8 mouse cellular contexts compared by ENCODE assay signal in genomic region chr3:145131210-145131868, GRCm38 (mm10). TPM values are rescaled to one million over a fixed set of nuclear protein-coding genes. Genes with fewer than 3 reads are reported as not detected.
DNase-seq lines count a peak whose midpoint lies in the region; ATAC-seq and TF ChIP-seq lines count a peak whose summit lies in the region.

No protein-coding gene starts in this region.

- H3K27ac ChIP-seq in left cerebral cortex, adult 2 months, result no peak overlapping the region
- H3K27ac ChIP-seq in forebrain, postnatal 0 days (ENCODE audit: low read depth, low read length), result no peak overlapping the region
- no peak overlapping the region for H3K27ac ChIP-seq in limb, embryonic 14.5 days (replicated peaks; ENCODE audit: low read depth, low read length)

- H3K4me1 ChIP-seq in forebrain, postnatal 0 days (ENCODE audit: insufficient read depth), result no peaks in the 10 kb centered on the region
- no peaks in the 10 kb centered on the region for H3K4me1 ChIP-seq in limb, embryonic 14.5 days (ENCODE audit: control insufficient read depth, insufficient read depth, low read length)

- ATAC-seq in forebrain, postnatal 0 days, result peak; percentile 82
- ATAC-seq in limb, embryonic 14.5 days (ENCODE audit: low FRiP score, low read depth), result no peak

- peak; percentile 13 to 65 for DNase-seq in adrenal gland, adult (ENCODE audit: inconsistent age in 2 of 2, low spot score in 1 of 2)
- DNase-seq in adrenal gland, adult 2 months, result no peak
- peak in 1 of 2 experiments; percentile 28 for DNase-seq in left cerebral cortex, adult 2 months (ENCODE audit: extremely low spot score in 1 of 2, low spot score in 2 of 2)
- no peak for DNase-seq in left cerebral cortex, postnatal 36 days (ENCODE audit: low spot score in 2 of 2)
- DNase-seq in R1 (ENCODE audit: low read depth, low spot score), result peak; percentile 50
- peak; percentile 73 for DNase-seq in forebrain, postnatal 0 days
- peak; percentile 87 for DNase-seq in limb, embryonic 14.5 days (ENCODE audit: low spot score)
- peak; percentile 70 for DNase-seq in right cerebral cortex, postnatal 4 days

- H3K9me3 ChIP-seq in forebrain, postnatal 0 days (ENCODE audit: low read length), result no peaks in the 10 kb centered on the region
- H3K9me3 ChIP-seq in limb, embryonic 14.5 days (ENCODE audit: control insufficient read depth, low read length), result no peaks in the 10 kb centered on the region

- H3K4me3 ChIP-seq in left cerebral cortex, adult 2 months, result no peak overlapping the region
- H3K4me3 ChIP-seq in forebrain, postnatal 0 days (ENCODE audit: low read depth, low read length), result no peak overlapping the region
- H3K4me3 ChIP-seq in limb, embryonic 14.5 days (replicated peaks; ENCODE audit: low read length), result no peak overlapping the region

- H3K4me2 ChIP-seq in forebrain, postnatal 0 days (ENCODE audit: low read depth), result no peak overlapping the region
- H3K4me2 ChIP-seq in limb, embryonic 14.5 days (replicated peaks; ENCODE audit: low read depth, low read length, severe bottlenecking), result no peak overlapping the region

- peaks cover 14% of the 10 kb centered on the region; the same call in 1 of the 2 replicates for H3K36me3 ChIP-seq in forebrain, postnatal 0 days (ENCODE audit: insufficient read depth)
- H3K36me3 ChIP-seq in limb, embryonic 14.5 days (ENCODE audit: control insufficient read depth, insufficient read depth, low read length), result peaks cover 33% of the 10 kb centered on the region

- TF ChIP-seq POLR2A in limb, embryonic 14.5 days (IDR thresholded peaks at IDR 0.05; ENCODE audit: borderline replicate concordance, extremely low read depth, insufficient read depth, insufficient read length), result no peak

- 31% methylated on average over 3 of the region's 3 CpGs for WGBS in forebrain, postnatal 0 days
- WGBS in limb, embryonic 14.5 days, result 28% methylated on average over 3 of the region's 3 CpGs

- H3K27me3 ChIP-seq in forebrain, postnatal 0 days (ENCODE audit: insufficient read depth, low read length), result no peaks in the 10 kb centered on the region
- no peaks in the 10 kb centered on the region for H3K27me3 ChIP-seq in limb, embryonic 14.5 days (ENCODE audit: control insufficient read depth, insufficient read depth, low read length)

- H3K9ac ChIP-seq in forebrain, postnatal 0 days, result no peak overlapping the region
- no peak overlapping the region for H3K9ac ChIP-seq in limb, embryonic 14.5 days (ENCODE audit: low read depth, low read length, severe bottlenecking)

- peak; percentile 82 for TF ChIP-seq CTCF in left cerebral cortex, adult 2 months (IDR thresholded peaks at IDR 0.05)
- TF ChIP-seq CTCF in forebrain, postnatal 0 days (IDR thresholded peaks at IDR 0.05; ENCODE audit: low read depth), result peak; percentile 80

- intact Hi-C loops in left cerebral cortex, adult 2 months (cut with DNase I), result loop anchor here (10.0 kb wide), 2 partner anchors 307 to 773 kb away; no protein-coding TSS in a partner anchor
- intact Hi-C loops in left cerebral cortex, postnatal 36 days (cut with DNase I), result loop anchor here (5.0 kb wide), 1 partner anchor 439 kb away; no protein-coding TSS in a partner anchor

RNA-seq across cellular contexts. Expression of gene Odf2l, which starts 13.0 kb away (rescaled TPM):
- total RNA-seq in adrenal gland, adult 2 months (2021), result 10 to 100 TPM; 17.0 to 18.2 TPM
- 1.2 and 2.0 TPM in 2 replicates for polyA plus RNA-seq in adrenal gland, adult 2 months (2012; rRNA removed)
- 10 to 100 TPM; 22.1 to 26.8 TPM for total RNA-seq in left cerebral cortex, adult 2 months (2021)
- total RNA-seq in left cerebral cortex, postnatal 36 days (2021), result 10 to 100 TPM; 17.6 to 30.1 TPM
- 13.1 and 16.8 TPM in 2 replicates for total RNA-seq in forebrain, postnatal 0 days (2014; rRNA removed)
- 8.1 and 9.2 TPM in 2 replicates for polyA plus RNA-seq in forebrain, postnatal 0 days (2015; fragmentation: Nextera tagmentation; extraction: Ambion mirVana)
- 17.9 and 23.5 TPM in 2 replicates for polyA plus RNA-seq in limb, embryonic 14.5 days (2012; rRNA removed)
- 16.1 and 16.4 TPM in 2 replicates for polyA plus RNA-seq in limb, embryonic 14.5 days (2014; fragmentation: Nextera tagmentation; extraction: Ambion mirVana)

RNA-seq across cellular contexts. Expression of gene Clca2, which starts 32.1 kb away (rescaled TPM):
- not detected for total RNA-seq in adrenal gland, adult 2 months (2021)
- 0.12 and 0.17 TPM in 2 replicates for polyA plus RNA-seq in adrenal gland, adult 2 months (2012; rRNA removed)
- total RNA-seq in left cerebral cortex, adult 2 months (2021), result not detected
- not detected for total RNA-seq in left cerebral cortex, postnatal 36 days (2021)
- total RNA-seq in forebrain, postnatal 0 days (2014; rRNA removed), result not detected in 2 replicates
- polyA plus RNA-seq in forebrain, postnatal 0 days (2015; fragmentation: Nextera tagmentation; extraction: Ambion mirVana), result not detected in 2 replicates
- 0.65 and 1.8 TPM in 2 replicates for polyA plus RNA-seq in limb, embryonic 14.5 days (2012; rRNA removed)
- polyA plus RNA-seq in limb, embryonic 14.5 days (2014; fragmentation: Nextera tagmentation; extraction: Ambion mirVana), result 0.37 and 0.87 TPM in 2 replicates

Comparison
In these comparisons a context has a peak if more than half of its experiments do, and no peak if none do; other contexts are left out.
1. DNase-seq: peak in adrenal gland, adult (2 of 2), R1 (single experiment), forebrain, postnatal 0 days (single experiment), limb, embryonic 14.5 days (single experiment) and right cerebral cortex, postnatal 4 days (single experiment); none in adrenal gland, adult 2 months (single experiment) and left cerebral cortex, postnatal 36 days (0 of 2).